Mouse (Mus musculus): ENCODE measurements around the gene Zfp607b. TPM values are rescaled to one million over a fixed set of nuclear protein-coding genes. Genes with fewer than 3 reads are reported as not detected.
A peak's percentile ranks its signal among the peaks of the same experiment; 100 is the strongest.

Zfp607b gene
- 1.6 and 1.8 TPM in 2 replicates for polyA plus RNA-seq (2011; ENCODE audit: insufficient read depth, insufficient read length, low read depth, missing spikeins)

DNA sequence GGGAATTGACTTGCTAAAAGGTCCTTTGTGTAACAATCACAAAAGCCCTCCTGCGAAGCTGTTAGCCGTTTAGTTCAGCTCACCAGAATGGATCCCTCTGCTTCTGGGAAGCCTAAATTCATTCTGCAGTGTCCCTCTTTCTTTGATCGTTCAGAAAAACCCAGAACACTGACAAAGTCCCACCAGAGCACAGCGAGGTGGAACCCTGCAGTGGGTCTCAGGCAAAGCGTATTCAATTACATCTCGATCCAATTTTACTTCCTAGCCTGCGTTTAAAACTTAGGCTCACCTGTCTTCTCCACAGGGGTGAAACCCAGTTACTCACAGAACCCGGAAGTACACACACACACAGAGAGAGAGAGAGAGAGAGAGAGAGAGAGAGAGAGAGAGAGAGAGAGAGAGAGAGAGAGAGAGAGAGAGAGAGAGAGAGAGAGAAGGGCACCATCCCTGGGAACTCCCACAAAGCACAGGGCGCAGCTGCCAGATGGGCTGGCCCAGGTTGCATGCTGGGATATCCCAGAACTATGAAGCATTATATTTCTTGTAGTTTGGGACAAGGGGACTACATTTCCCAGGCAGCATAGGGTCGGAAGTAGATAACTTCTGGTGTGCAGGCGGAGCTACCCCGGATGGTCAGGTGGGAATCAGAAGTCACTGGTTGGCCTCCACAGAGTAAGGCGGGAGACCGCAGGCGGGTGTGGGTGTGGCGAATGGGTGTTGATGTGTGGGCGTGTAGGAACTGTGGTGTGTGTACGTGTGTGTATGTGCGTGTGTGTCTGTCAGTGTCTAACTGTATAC, at the start of gene Zfp607b:
Gene Zfp607b, plus strand, starts transcription at position 526 of the 798 bp plus-strand sequence.
- Histone ChIP-seq H3K4me1 (ENCODE audit: control insufficient read depth, insufficient read depth, low read length) (no peaks in the 10 kb centered on the region), H3K27me3 (ENCODE audit: control insufficient read depth, insufficient read depth, low read length, poor library complexity, severe bottlenecking) (no peaks in the 10 kb centered on the region), H3K4me3 (ENCODE audit: low read depth, low read length) (peak within 1 kb of the TSS; percentile 67), H3K9me3 (replicated peaks; ENCODE audit: control insufficient read depth, insufficient read depth, low read length, poor library complexity, severe bottlenecking) (no peaks in the 10 kb centered on the region), H3K27ac (ENCODE audit: insufficient read depth, low read length) (no peak within 1 kb of the TSS), H3K9ac (ENCODE audit: low read depth, poor library complexity, severe bottlenecking) (peak within 1 kb of the TSS; percentile 76), H3K36me3 (ENCODE audit: control insufficient read depth, insufficient read depth, low read length, poor library complexity, severe bottlenecking) (no peaks in the 10 kb centered on the region)
- TF ChIP-seq CTCF (IDR thresholded peaks at IDR 0.05; ENCODE audit: low read depth, low read length): no peak
- peak; percentile 50; the same call in 1 of the 2 replicates for TF ChIP-seq EP300 (IDR thresholded peaks at IDR 0.05; ENCODE audit: insufficient read depth, low read depth, low read length)
- TF ChIP-seq POLR2A (IDR thresholded peaks at IDR 0.05; ENCODE audit: insufficient read depth, low read length): peak; percentile 65

DNA sequence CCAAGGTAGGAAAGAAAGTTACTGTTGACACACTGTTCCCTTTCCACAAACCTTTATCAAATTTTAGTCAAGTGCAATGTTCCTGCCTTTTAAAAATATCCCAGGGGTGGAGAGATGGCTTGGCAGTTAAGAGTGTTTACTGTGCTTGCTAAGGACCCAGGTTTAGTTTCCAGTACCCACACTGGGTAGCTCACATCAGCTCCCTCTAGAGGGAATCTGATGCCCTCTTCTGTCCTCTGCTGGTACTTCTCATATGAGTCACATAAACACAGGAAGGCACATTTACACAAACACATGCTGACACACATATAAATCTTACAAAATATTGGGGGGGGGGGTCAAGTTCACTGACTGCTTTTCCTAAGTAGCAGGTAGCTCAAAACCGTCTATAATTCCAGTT, 44.7 kb upstream of the Zfp607b start:
- H3K9ac ChIP-seq (ENCODE audit: low read depth, poor library complexity, severe bottlenecking): no peak overlapping the region
- H3K4me3 ChIP-seq (ENCODE audit: low read depth, low read length): no peak overlapping the region
- no peaks in the 10 kb centered on the region for H3K9me3 ChIP-seq (replicated peaks; ENCODE audit: control insufficient read depth, insufficient read depth, low read length, poor library complexity, severe bottlenecking)
- TF ChIP-seq EP300 (IDR thresholded peaks at IDR 0.05; ENCODE audit: insufficient read depth, low read depth, low read length): no peak
- no peak for TF ChIP-seq POLR2A (IDR thresholded peaks at IDR 0.05; ENCODE audit: insufficient read depth, low read length)
- no peak for TF ChIP-seq CTCF (IDR thresholded peaks at IDR 0.05; ENCODE audit: low read depth, low read length)
- H3K27me3 ChIP-seq (ENCODE audit: control insufficient read depth, insufficient read depth, low read length, poor library complexity, severe bottlenecking): no peaks in the 10 kb centered on the region
- H3K4me1 ChIP-seq (ENCODE audit: control insufficient read depth, insufficient read depth, low read length): no peaks in the 10 kb centered on the region
- H3K36me3 ChIP-seq (ENCODE audit: control insufficient read depth, insufficient read depth, low read length, poor library complexity, severe bottlenecking): no peaks in the 10 kb centered on the region
- no peak overlapping the region for H3K27ac ChIP-seq (ENCODE audit: insufficient read depth, low read length)

DNA sequence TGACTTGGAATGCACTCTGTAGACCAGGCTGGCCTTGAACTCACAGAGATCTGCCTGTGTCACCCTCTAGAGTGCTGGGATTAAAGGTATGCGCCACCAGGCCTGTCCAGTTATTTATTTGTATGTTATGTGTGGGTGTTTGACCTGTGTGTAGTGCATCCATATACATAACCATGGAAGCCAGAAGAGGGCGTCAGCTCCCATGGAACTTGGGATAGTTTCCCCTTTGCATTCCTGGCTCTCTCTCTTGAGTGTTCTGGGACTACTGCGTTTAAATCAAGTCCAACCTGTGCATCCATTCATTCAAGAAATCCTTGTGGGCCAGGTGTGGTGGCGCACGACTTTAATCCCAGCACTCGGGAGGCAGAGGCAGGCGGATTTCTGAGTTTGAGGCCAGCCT, 42.6 kb upstream of the Zfp607b start:
- no peak overlapping the region for H3K4me3 ChIP-seq (ENCODE audit: low read depth, low read length)
- peak overlapping the region; percentile 98 for H3K27ac ChIP-seq (ENCODE audit: insufficient read depth, low read length)
- no peak for TF ChIP-seq EP300 (IDR thresholded peaks at IDR 0.05; ENCODE audit: insufficient read depth, low read depth, low read length)
- no peak for TF ChIP-seq CTCF (IDR thresholded peaks at IDR 0.05; ENCODE audit: low read depth, low read length)
- TF ChIP-seq POLR2A (IDR thresholded peaks at IDR 0.05; ENCODE audit: insufficient read depth, low read length): no peak

GRCm38 (mm10) chr7:27647281-27648002, 41.7 kb upstream of the Zfp607b start:
- Histone ChIP-seq H3K27ac (ENCODE audit: insufficient read depth, low read length) (peak overlapping the region; percentile 98), H3K27me3 (ENCODE audit: control insufficient read depth, insufficient read depth, low read length, poor library complexity, severe bottlenecking) (no peaks in the 10 kb centered on the region), H3K4me1 (ENCODE audit: control insufficient read depth, insufficient read depth, low read length) (no peaks in the 10 kb centered on the region), H3K36me3 (ENCODE audit: control insufficient read depth, insufficient read depth, low read length, poor library complexity, severe bottlenecking) (no peaks in the 10 kb centered on the region), H3K4me3 (ENCODE audit: low read depth, low read length) (no peak overlapping the region), H3K9ac (ENCODE audit: low read depth, poor library complexity, severe bottlenecking) (peak overlapping the region; percentile 6; the same call in 1 of the 2 replicates), H3K9me3 (replicated peaks; ENCODE audit: control insufficient read depth, insufficient read depth, low read length, poor library complexity, severe bottlenecking) (no peaks in the 10 kb centered on the region)
- no peak for TF ChIP-seq POLR2A (IDR thresholded peaks at IDR 0.05; ENCODE audit: insufficient read depth, low read length)
- TF ChIP-seq EP300 (IDR thresholded peaks at IDR 0.05; ENCODE audit: insufficient read depth, low read depth, low read length): peak; percentile 81; the same call in 1 of the 2 replicates
- TF ChIP-seq CTCF (IDR thresholded peaks at IDR 0.05; ENCODE audit: low read depth, low read length): no peak

More for the DNA sequence above, 42.6 kb upstream of the Zfp607b start:
- H3K9me3 ChIP-seq (replicated peaks; ENCODE audit: control insufficient read depth, insufficient read depth, low read length, poor library complexity, severe bottlenecking): no peaks in the 10 kb centered on the region
- H3K9ac ChIP-seq (ENCODE audit: low read depth, poor library complexity, severe bottlenecking): no peak overlapping the region
- H3K27me3 ChIP-seq (ENCODE audit: control insufficient read depth, insufficient read depth, low read length, poor library complexity, severe bottlenecking): no peaks in the 10 kb centered on the region
- no peaks in the 10 kb centered on the region for H3K4me1 ChIP-seq (ENCODE audit: control insufficient read depth, insufficient read depth, low read length)
- no peaks in the 10 kb centered on the region for H3K36me3 ChIP-seq (ENCODE audit: control insufficient read depth, insufficient read depth, low read length, poor library complexity, severe bottlenecking)

- H3K9ac ChIP-seq (ENCODE audit: low read depth, poor library complexity, severe bottlenecking): peak overlapping the region; percentile 25; the same call in 1 of the 2 replicates
- TF ChIP-seq POLR2A (IDR thresholded peaks at IDR 0.05; ENCODE audit: insufficient read depth, low read length) (no peak), EP300 (IDR thresholded peaks at IDR 0.05; ENCODE audit: insufficient read depth, low read depth, low read length) (peak; percentile 42; the same call in 1 of the 2 replicates)
- H3K36me3 ChIP-seq (ENCODE audit: control insufficient read depth, insufficient read depth, low read length, poor library complexity, severe bottlenecking): no peaks in the 10 kb centered on the region
- no peaks in the 10 kb centered on the region for H3K27me3 ChIP-seq (ENCODE audit: control insufficient read depth, insufficient read depth, low read length, poor library complexity, severe bottlenecking)
- H3K27ac ChIP-seq (ENCODE audit: insufficient read depth, low read length): 0 out of 2 replicates have a peak overlapping the region, but pooled peaks have one; percentile 11
- peak overlapping the region; percentile 35 for H3K4me3 ChIP-seq (ENCODE audit: low read depth, low read length)
- H3K4me1 ChIP-seq (ENCODE audit: control insufficient read depth, insufficient read depth, low read length): no peaks in the 10 kb centered on the region
- no peaks in the 10 kb centered on the region for H3K9me3 ChIP-seq (replicated peaks; ENCODE audit: control insufficient read depth, insufficient read depth, low read length, poor library complexity, severe bottlenecking)
Measured at GRCm38 (mm10) chr7:27649723-27650122, 39.4 kb upstream of the Zfp607b start.
